Mouse (Mus musculus) small intestine, adult 2 months (tissue): ENCODE data around the gene Xpo6.

ENCODE experiments used
- CTCF ChIP-seq: fragments of 200-500 bp; IDR thresholded peaks from 2 replicates; pipeline ENCODE4 v1.5.1; 2012; ENCODE audit warnings: low read depth, mild to moderate bottlenecking, control low read depth, inconsistent platforms, low read length, moderate library complexity, mixed read lengths; ENCODE audit not compliant: insufficient replicate concordance, insufficient read length; ENCODE audit errors: extremely low read depth
- POLR2A ChIP-seq: fragments of 200-500 bp; IDR thresholded peaks from 2 replicates; pipeline ENCODE4 v1.6.1; 2012; ENCODE audit warnings: low read depth, mild to moderate bottlenecking, control low read depth, inconsistent platforms, low read length, moderate library complexity

DNA sequence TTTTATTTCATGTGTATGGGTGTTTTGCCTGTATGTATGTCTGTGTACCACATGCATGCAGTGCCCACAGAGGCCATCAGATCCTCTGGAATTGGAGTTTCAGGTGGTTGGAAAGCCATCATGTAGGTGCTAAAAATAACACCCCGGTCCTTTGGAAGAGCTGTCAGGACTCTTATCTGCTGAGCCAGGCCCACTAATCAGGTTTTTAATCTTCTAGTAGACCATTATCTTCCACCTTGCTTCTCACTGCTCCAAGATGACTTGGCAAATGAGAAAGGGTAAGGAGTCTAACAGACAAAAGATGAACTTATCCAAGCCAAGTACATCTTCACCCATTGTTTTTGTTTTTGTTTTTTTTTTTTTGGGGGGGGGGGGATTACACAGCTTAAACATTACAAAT lies 16.7 kb downstream of the Xpo6 start:
- TF ChIP-seq CTCF (no peak), POLR2A (no peak)
